Mouse (Mus musculus) left cerebral cortex, adult 2 months (tissue): ENCODE measurements around the gene Scarb2. TPM values are rescaled to one million over a fixed set of nuclear protein-coding genes. Genes with fewer than 3 reads are reported as not detected.

Experiments used
- DNase-seq, 2 experiments: peaks; one replicate each; pipeline ENCODE4 v3.0.0; 2021 to 2022; ENCODE audit warnings: low spot score in 2 of 2, mixed read lengths in 1 of 2; ENCODE audit errors: extremely low spot score in 1 of 2
- H3K27ac ChIP-seq: fragments of 200-600 bp; 2 replicates; pipeline ENCODE4 v1.8.1; 2022
- H3K4me3 ChIP-seq: fragments of 200-600 bp; 2 replicates; pipeline ENCODE4 v1.8.1; 2022
- CTCF ChIP-seq: fragments of 200-600 bp; IDR thresholded peaks from 2 replicates; pipeline ENCODE4 v1.8.1; 2022; ENCODE audit warnings: antibody characterized with exemption, mild to moderate bottlenecking, moderate library complexity
- intact Hi-C: fragments of 180-260 bp; cut with DNase I; formaldehyde crosslinking; loops from one replicate; pipeline ENCODE4 v1.15.1; 2025
- microRNA-seq, 2 experiments: library from miRNA; unstranded; fragments of <30 nt; microRNA quantifications; one replicate each; pipeline ENCODE4 v1.2.0; 2021
- total RNA-seq, 2 experiments: library from RNA; stranded (reverse); gene quantifications; 2 replicates each; pipeline ENCODE4 v1.2.3; 2021

Gene Scarb2
- total RNA-seq, 2 experiments from 2014 or later, result 82.6 to 91.9 TPM

GRCm38 (mm10) chr5:92396476-92396875 lies 110.2 kb downstream of the Scarb2 start:
- intact Hi-C loops, result no loop called here

GRCm38 (mm10) chr5:92395764-92396163 lies 110.9 kb downstream of the Scarb2 start:
- Histone ChIP-seq H3K27ac (no peak overlapping the region), H3K4me3 (no peak overlapping the region)
- TF ChIP-seq CTCF, result no peak
- no peak for DNase-seq
- intact Hi-C loops, result no loop called here

More at GRCm38 (mm10) chr5:92396476-92396875, 110.2 kb downstream of the Scarb2 start:
- Histone ChIP-seq H3K27ac (no peak overlapping the region), H3K4me3 (no peak overlapping the region)
- TF ChIP-seq CTCF, result no peak
- DNase-seq, result no peak

GRCm38 (mm10) chr5:92393863-92394262 lies 112.8 kb downstream of the Scarb2 start:
- no peak for TF ChIP-seq CTCF
- DNase-seq, result no peak
- intact Hi-C loops, result no loop called here
- Histone ChIP-seq H3K4me3 (no peak overlapping the region), H3K27ac (no peak overlapping the region)

- no peak overlapping the region for H3K4me3 ChIP-seq
- no peak overlapping the region for H3K27ac ChIP-seq
- no peak for TF ChIP-seq CTCF
- intact Hi-C loops, result no loop called here
- no peak for DNase-seq
These were observed 114.1 kb downstream of the Scarb2 start for GRCm38 (mm10) chr5:92392542-92392941.

Small RNA genes lying within 50 kb of the gene (microRNA-seq; reads per million reads assigned to microRNA genes)
- gene Mir6415, result 0 reads per million in 2 experiments

Other genes with a start within 250 kb of the Scarb2 start
- 10 to 100 TPM; 38.6 to 40.1 TPM for gene Naaa, start 228.7 kb downstream of the Scarb2 start, total RNA-seq
- 10 to 100 TPM; 21.2 to 21.8 TPM for gene Sdad1, start 196.4 kb downstream of the Scarb2 start, total RNA-seq
- not detected for gene Cxcl9, start 178.8 kb downstream of the Scarb2 start, total RNA-seq
- gene Art3, start 175.0 kb downstream of the Scarb2 start, total RNA-seq, result 1 to 10 TPM; 3.8 to 7.5 TPM
- not detected for gene Cxcl10, start 157.9 kb downstream of the Scarb2 start, total RNA-seq
- gene Nup54, start 71.6 kb downstream of the Scarb2 start, total RNA-seq, result 10 to 100 TPM; 23.7 to 31.3 TPM
- not detected for gene Fam47e, start 48.2 kb upstream of the Scarb2 start, total RNA-seq
- under 1 TPM; 0.61 to 0.84 TPM for gene Stbd1, start 96.2 kb upstream of the Scarb2 start, total RNA-seq
- under 1 TPM; 0.36 to 0.54 TPM for gene Ccdc158, start 168.4 kb upstream of the Scarb2 start, total RNA-seq
- 1 to 10 TPM; 4.3 to 6.3 TPM for gene Shroom3, start 176.6 kb upstream of the Scarb2 start, total RNA-seq